Mouse (Mus musculus): ENCODE results near the gene Cdc14a. TPM values are rescaled to one million over a fixed set of nuclear protein-coding genes. Genes with fewer than 3 reads are reported as not detected.

Cdc14a gene
- polyA plus RNA-seq, 1 experiment from 2014 or later = 11.9 TPM

GRCm38 (mm10) chr3:116311173-116311572, 112.7 kb downstream of the Cdc14a start:
- H3K9ac ChIP-seq = no peak overlapping the region
- ATAC-seq = no peak
- H3K27me3 ChIP-seq = no peaks in the 10 kb centered on the region
- WGBS = 92% methylated on average over 2 of the region's 2 CpGs
- H3K9me3 ChIP-seq (replicated peaks) = no peaks in the 10 kb centered on the region
- no peak overlapping the region for H3K4me2 ChIP-seq
- H3K27ac ChIP-seq = no peak overlapping the region
- H3K4me1 ChIP-seq = 0 out of 2 replicates have a peak, but pooled peaks cover 4% of the 10 kb centered on the region
- peaks cover 29% of the 10 kb centered on the region for H3K36me3 ChIP-seq (ENCODE audit: poor library complexity, severe bottlenecking)
- no peak overlapping the region for H3K4me3 ChIP-seq

- H3K36me3 ChIP-seq (ENCODE audit: poor library complexity, severe bottlenecking) = peaks cover 32% of the 10 kb centered on the region
- no peaks in the 10 kb centered on the region for H3K9me3 ChIP-seq (replicated peaks)
- no peak overlapping the region for H3K4me3 ChIP-seq
- H3K4me1 ChIP-seq = peaks cover 5% of the 10 kb centered on the region
- ATAC-seq = no peak
- no peaks in the 10 kb centered on the region for H3K27me3 ChIP-seq
- H3K27ac ChIP-seq = no peak overlapping the region
- H3K4me2 ChIP-seq = no peak overlapping the region
- H3K9ac ChIP-seq = no peak overlapping the region
- 93% methylated on average over 4 of the region's 4 CpGs for WGBS
Observed at GRCm38 (mm10) chr3:116310672-116311071, 113.2 kb downstream of the Cdc14a start.

GRCm38 (mm10) chr3:116310033-116310432, 113.8 kb downstream of the Cdc14a start:
- ATAC-seq = no peak
- Histone ChIP-seq H3K9me3 (replicated peaks) (no peaks in the 10 kb centered on the region), H3K4me2 (no peak overlapping the region), H3K4me1 (peaks cover 11% of the 10 kb centered on the region), H3K27me3 (no peaks in the 10 kb centered on the region), H3K36me3 (ENCODE audit: poor library complexity, severe bottlenecking) (peaks cover 32% of the 10 kb centered on the region), H3K27ac (no peak overlapping the region), H3K9ac (no peak overlapping the region), H3K4me3 (no peak overlapping the region)
- WGBS = 87% methylated on average over 10 of the region's 10 CpGs

- Histone ChIP-seq H3K9me3 (replicated peaks) (no peaks in the 10 kb centered on the region), H3K4me3 (no peak overlapping the region), H3K4me2 (no peak overlapping the region), H3K9ac (no peak overlapping the region), H3K27me3 (no peaks in the 10 kb centered on the region), H3K36me3 (ENCODE audit: poor library complexity, severe bottlenecking) (peaks cover 39% of the 10 kb centered on the region), H3K4me1 (peaks cover 9% of the 10 kb centered on the region), H3K27ac (no peak overlapping the region)
- 54% methylated on average over 18 of the region's 18 CpGs for WGBS
- ATAC-seq = peak; percentile 59; the same call in 1 of the 2 replicates
Observed at GRCm38 (mm10) chr3:116304800-116305753, 118.8 kb downstream of the Cdc14a start.

GRCm38 (mm10) chr3:116302581-116302980, 121.3 kb downstream of the Cdc14a start:
- H3K4me2 ChIP-seq = no peak overlapping the region
- no peak overlapping the region for H3K27ac ChIP-seq
- H3K36me3 ChIP-seq (ENCODE audit: poor library complexity, severe bottlenecking) = peaks cover 44% of the 10 kb centered on the region
- H3K4me3 ChIP-seq = no peak overlapping the region
- no peaks in the 10 kb centered on the region for H3K27me3 ChIP-seq
- H3K4me1 ChIP-seq = peaks cover 9% of the 10 kb centered on the region
- WGBS = 98% methylated on average over 7 of the region's 7 CpGs
- ATAC-seq = no peak
- H3K9me3 ChIP-seq (replicated peaks) = no peaks in the 10 kb centered on the region
- no peak overlapping the region for H3K9ac ChIP-seq

GRCm38 (mm10) chr3:116301754-116302153, 122.1 kb downstream of the Cdc14a start:
- Histone ChIP-seq H3K9ac (no peak overlapping the region), H3K36me3 (ENCODE audit: poor library complexity, severe bottlenecking) (peaks cover 44% of the 10 kb centered on the region), H3K4me1 (peaks cover 9% of the 10 kb centered on the region), H3K27me3 (no peaks in the 10 kb centered on the region), H3K4me2 (no peak overlapping the region), H3K9me3 (replicated peaks) (no peaks in the 10 kb centered on the region), H3K4me3 (no peak overlapping the region), H3K27ac (no peak overlapping the region)
- 87% methylated on average over 6 of the region's 6 CpGs for WGBS
- no peak for ATAC-seq

- H3K36me3 ChIP-seq (ENCODE audit: poor library complexity, severe bottlenecking) = peaks cover 47% of the 10 kb centered on the region
- ATAC-seq = no peak
- H3K27me3 ChIP-seq = no peaks in the 10 kb centered on the region
- no peak overlapping the region for H3K9ac ChIP-seq
- no peak overlapping the region for H3K4me3 ChIP-seq
- no peak overlapping the region for H3K27ac ChIP-seq
- no peaks in the 10 kb centered on the region for H3K9me3 ChIP-seq (replicated peaks)
- no peaks in the 10 kb centered on the region for H3K4me1 ChIP-seq
- WGBS = 95% methylated on average over 10 of the region's 10 CpGs
- no peak overlapping the region for H3K4me2 ChIP-seq
Observed at GRCm38 (mm10) chr3:116298727-116299126, 125.1 kb downstream of the Cdc14a start.

- Histone ChIP-seq H3K4me2 (no peak overlapping the region), H3K9ac (no peak overlapping the region), H3K4me3 (no peak overlapping the region), H3K27ac (no peak overlapping the region), H3K27me3 (no peaks in the 10 kb centered on the region), H3K9me3 (replicated peaks) (no peaks in the 10 kb centered on the region), H3K4me1 (no peaks in the 10 kb centered on the region), H3K36me3 (ENCODE audit: poor library complexity, severe bottlenecking) (peaks cover 50% of the 10 kb centered on the region)
- 93% methylated on average over 8 of the region's 8 CpGs for WGBS
- ATAC-seq = no peak
Observed at GRCm38 (mm10) chr3:116298003-116298402, 125.8 kb downstream of the Cdc14a start.

GRCm38 (mm10) chr3:116297170-116297569, 126.7 kb downstream of the Cdc14a start:
- H3K36me3 ChIP-seq (ENCODE audit: poor library complexity, severe bottlenecking) = peaks cover 49% of the 10 kb centered on the region
- H3K9ac ChIP-seq = no peak overlapping the region
- no peak for ATAC-seq
- 97% methylated on average over 7 of the region's 7 CpGs for WGBS
- H3K4me1 ChIP-seq = no peaks in the 10 kb centered on the region
- H3K27me3 ChIP-seq = no peaks in the 10 kb centered on the region
- H3K4me3 ChIP-seq = no peak overlapping the region
- H3K9me3 ChIP-seq (replicated peaks) = no peaks in the 10 kb centered on the region
- no peak overlapping the region for H3K4me2 ChIP-seq
- H3K27ac ChIP-seq = no peak overlapping the region

GRCm38 (mm10) chr3:116290041-116290815, 133.6 kb downstream of the Cdc14a start:
- ATAC-seq = peak; percentile 41; the same call in 1 of the 2 replicates

GRCm38 (mm10) chr3:116288833-116289232, 135.0 kb downstream of the Cdc14a start:
- H3K4me2 ChIP-seq = no peak overlapping the region
- 94% methylated on average over 6 of the region's 6 CpGs for WGBS
- no peak overlapping the region for H3K9ac ChIP-seq
- peaks cover 37% of the 10 kb centered on the region for H3K36me3 ChIP-seq (ENCODE audit: poor library complexity, severe bottlenecking)
- no peak for ATAC-seq
- H3K27ac ChIP-seq = no peak overlapping the region
- no peak overlapping the region for H3K4me3 ChIP-seq
- no peaks in the 10 kb centered on the region for H3K27me3 ChIP-seq
- H3K4me1 ChIP-seq = peaks cover 4% of the 10 kb centered on the region
- no peaks in the 10 kb centered on the region for H3K9me3 ChIP-seq (replicated peaks)

More at GRCm38 (mm10) chr3:116290041-116290815, 133.6 kb downstream of the Cdc14a start:
- H3K4me2 ChIP-seq = no peak overlapping the region
- no peak overlapping the region for H3K4me3 ChIP-seq
- no peaks in the 10 kb centered on the region for H3K9me3 ChIP-seq (replicated peaks)
- no peaks in the 10 kb centered on the region for H3K4me1 ChIP-seq
- 80% methylated on average over 9 of the region's 9 CpGs for WGBS
- no peaks in the 10 kb centered on the region for H3K27me3 ChIP-seq
- H3K27ac ChIP-seq = no peak overlapping the region
- H3K36me3 ChIP-seq (ENCODE audit: poor library complexity, severe bottlenecking) = peaks cover 45% of the 10 kb centered on the region
- no peak overlapping the region for H3K9ac ChIP-seq

GRCm38 (mm10) chr3:116284735-116285134, 139.1 kb downstream of the Cdc14a start:
- 80% methylated on average over 4 of the region's 4 CpGs for WGBS
- ATAC-seq = no peak
- no peak overlapping the region for H3K9ac ChIP-seq
- no peak overlapping the region for H3K4me3 ChIP-seq
- H3K4me1 ChIP-seq = peaks cover 4% of the 10 kb centered on the region
- peaks cover 16% of the 10 kb centered on the region; the same call in 1 of the 2 replicates for H3K36me3 ChIP-seq (ENCODE audit: poor library complexity, severe bottlenecking)
- H3K27me3 ChIP-seq = no peaks in the 10 kb centered on the region
- H3K4me2 ChIP-seq = no peak overlapping the region
- no peak overlapping the region for H3K27ac ChIP-seq
- H3K9me3 ChIP-seq (replicated peaks) = no peaks in the 10 kb centered on the region

Measured in forebrain, embryonic 13.5 days (tissue).